Mouse (Mus musculus) stomach, embryonic 14.5 days (tissue): ENCODE measurements around the gene Ankmy2. TPM values are rescaled to one million over a fixed set of nuclear protein-coding genes. Genes with fewer than 3 reads are reported as not detected.

ENCODE experiments used
- ATAC-seq: fragments of 200-750 bp; cut with Nextera tagmentation; 2 replicates; pipeline ENCODE4 v1.8.0; 2017; ENCODE audit warnings: low read depth, moderate TSS enrichment; ENCODE audit not compliant: insufficient number of reproducible peaks, insufficient read depth, low FRiP score
- H3K27ac ChIP-seq: fragments of 300-500 bp; sonication (generic); 2 replicates; pipeline ENCODE4 v1.5.1; 2014; ENCODE audit warnings: mild to moderate bottlenecking, low read length, moderate library complexity, mixed read lengths
- H3K27me3 ChIP-seq: fragments of 300-500 bp; sonication (generic); 2 replicates; pipeline ENCODE4 v1.6.1; 2014; ENCODE audit warnings: low read length, control low read depth, mixed read lengths; ENCODE audit not compliant: control insufficient read depth, insufficient read depth
- H3K36me3 ChIP-seq: fragments of 300-500 bp; sonication (generic); 2 replicates; pipeline ENCODE4 v1.6.1; 2014; ENCODE audit warnings: mild to moderate bottlenecking, control low read depth, low read length, moderate library complexity, mixed read lengths; ENCODE audit not compliant: control insufficient read depth, insufficient read depth
- H3K4me1 ChIP-seq: fragments of 300-500 bp; sonication (generic); 2 replicates; pipeline ENCODE4 v1.6.1; 2014; ENCODE audit warnings: low read length, control low read depth, mixed read lengths; ENCODE audit not compliant: control insufficient read depth, insufficient read depth
- H3K4me2 ChIP-seq: fragments of 300-500 bp; sonication (generic); replicated peaks from 2 replicates; pipeline ENCODE4 v1.6.1; 2014; ENCODE audit warnings: low read depth, low read length, control low read depth
- H3K4me3 ChIP-seq: fragments of 300-500 bp; sonication (generic); 2 replicates; pipeline ENCODE4 v1.5.1; 2014; ENCODE audit warnings: low read depth, low read length, control low read depth
- H3K9ac ChIP-seq: fragments of 300-500 bp; sonication (generic); replicated peaks from 2 replicates; pipeline ENCODE4 v1.6.1; 2014; ENCODE audit warnings: low read depth, mild to moderate bottlenecking, control low read depth, low read length, moderate library complexity, mixed read lengths
- H3K9me3 ChIP-seq: fragments of 300-500 bp; sonication (generic); 2 replicates; pipeline ENCODE4 v1.6.1; 2016; ENCODE audit warnings: low read depth, low read length, control low read depth; ENCODE audit not compliant: control insufficient read depth
- WGBS: fragments of 180-500 bp; shearing (Covaris S2); extraction: QIAGEN DNeasy Blood & Tissue Kit; methylation state at CpG from one replicate; pipeline ENCODE4 v1.1.7; 2014; 5-methylcytosine and 5-hydroxymethylcytosine counted together
- polyA plus RNA-seq: library from polyadenylated mRNA; unstranded; fragments of >200 nt; fragmentation: Nextera tagmentation; extraction: Ambion mirVana; gene quantifications from 2 replicates; pipeline ENCODE4 v1.2.1, GENCODE M21; 2014

The Ankmy2 gene
- polyA plus RNA-seq, 1 experiment from 2014 or later: 44.7 TPM

DNA sequence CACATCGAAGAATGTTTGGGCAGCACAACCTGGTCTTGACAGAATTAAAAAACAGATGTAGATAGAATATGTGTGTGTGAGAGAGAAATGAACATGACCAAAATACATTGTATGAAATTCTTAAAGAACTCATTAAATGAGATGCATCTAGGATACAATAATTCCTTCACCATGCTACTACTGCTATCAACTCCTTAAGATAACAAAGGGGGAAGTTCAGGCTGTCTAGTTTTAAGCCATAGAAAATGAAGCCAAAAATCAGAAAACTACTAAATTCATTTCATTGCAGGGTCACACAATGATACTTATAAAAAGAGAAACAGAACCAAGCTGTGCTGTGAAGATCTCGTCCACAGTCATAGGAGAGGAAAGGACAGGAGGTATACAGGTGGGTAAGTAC, 24.7 kb upstream of the Ankmy2 start:
- H3K27ac ChIP-seq: no peak overlapping the region
- no peak overlapping the region for H3K4me2 ChIP-seq
- H3K9me3 ChIP-seq: no peaks in the 10 kb centered on the region
- ATAC-seq: no peak
- H3K9ac ChIP-seq: no peak overlapping the region
- H3K4me3 ChIP-seq: no peak overlapping the region
- no peaks in the 10 kb centered on the region for H3K4me1 ChIP-seq
- H3K27me3 ChIP-seq: no peaks in the 10 kb centered on the region
- peaks cover 20% of the 10 kb centered on the region for H3K36me3 ChIP-seq
- WGBS: 91% methylated on average over 2 of the region's 2 CpGs

DNA sequence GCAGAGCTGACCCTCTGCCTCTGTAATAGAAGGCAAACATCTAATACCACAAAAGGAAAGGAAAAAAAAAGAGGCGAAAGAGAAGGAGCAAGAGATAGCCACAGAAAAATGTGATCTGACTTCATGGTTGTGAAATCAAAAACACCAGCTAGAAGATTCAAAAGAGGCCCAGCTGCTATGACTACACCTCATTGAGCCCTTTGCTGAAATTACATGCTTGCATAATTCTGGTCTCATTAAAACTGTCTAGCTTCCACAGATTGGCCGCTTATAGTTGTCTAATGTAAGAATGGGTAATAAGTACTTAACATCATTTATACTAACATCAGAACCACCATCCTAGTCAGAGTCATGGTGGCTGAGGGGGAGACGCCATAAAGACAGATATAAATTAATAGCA, 24.2 kb upstream of the Ankmy2 start:
- Histone ChIP-seq H3K9ac (no peak overlapping the region), H3K4me1 (no peaks in the 10 kb centered on the region), H3K4me2 (no peak overlapping the region), H3K27me3 (no peaks in the 10 kb centered on the region), H3K27ac (no peak overlapping the region), H3K9me3 (no peaks in the 10 kb centered on the region), H3K4me3 (no peak overlapping the region), H3K36me3 (peaks cover 20% of the 10 kb centered on the region)
- WGBS: 91% methylated on average over 3 of the region's 3 CpGs
- no peak for ATAC-seq

GRCm38 (mm10) chr12:36133547-36133946, 23.4 kb upstream of the Ankmy2 start:
- Histone ChIP-seq H3K27me3 (no peaks in the 10 kb centered on the region), H3K4me1 (no peaks in the 10 kb centered on the region), H3K36me3 (peaks cover 20% of the 10 kb centered on the region), H3K4me2 (no peak overlapping the region), H3K9ac (no peak overlapping the region), H3K9me3 (no peaks in the 10 kb centered on the region), H3K4me3 (no peak overlapping the region), H3K27ac (no peak overlapping the region)
- ATAC-seq: no peak
- 91% methylated on average over 5 of the region's 5 CpGs for WGBS

DNA sequence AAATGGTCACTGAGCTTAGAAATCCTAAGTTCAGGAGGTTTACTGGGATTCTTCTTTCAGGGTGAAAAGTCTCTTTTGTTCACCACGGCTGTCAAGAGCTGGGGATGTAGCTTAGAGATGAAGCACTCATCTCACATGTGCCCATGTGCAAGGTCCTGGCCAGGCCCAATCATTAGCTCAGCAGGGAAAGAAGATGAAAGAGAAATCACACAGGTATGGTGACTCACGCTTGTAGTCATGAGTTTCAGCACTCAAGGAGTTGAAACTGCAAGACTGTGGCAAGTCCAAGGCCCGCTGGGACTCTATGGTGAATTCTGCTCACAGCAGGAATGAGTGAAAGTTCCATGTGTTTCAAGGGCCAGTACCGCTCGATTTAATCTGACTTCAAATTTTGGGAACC, 22.8 kb upstream of the Ankmy2 start:
- Histone ChIP-seq H3K4me3 (no peak overlapping the region), H3K4me2 (no peak overlapping the region), H3K9me3 (no peaks in the 10 kb centered on the region), H3K9ac (no peak overlapping the region), H3K27me3 (no peaks in the 10 kb centered on the region), H3K27ac (no peak overlapping the region), H3K36me3 (peaks cover 19% of the 10 kb centered on the region), H3K4me1 (no peaks in the 10 kb centered on the region)
- ATAC-seq: no peak
- WGBS: 91% methylated on average over 5 of the region's 5 CpGs

DNA sequence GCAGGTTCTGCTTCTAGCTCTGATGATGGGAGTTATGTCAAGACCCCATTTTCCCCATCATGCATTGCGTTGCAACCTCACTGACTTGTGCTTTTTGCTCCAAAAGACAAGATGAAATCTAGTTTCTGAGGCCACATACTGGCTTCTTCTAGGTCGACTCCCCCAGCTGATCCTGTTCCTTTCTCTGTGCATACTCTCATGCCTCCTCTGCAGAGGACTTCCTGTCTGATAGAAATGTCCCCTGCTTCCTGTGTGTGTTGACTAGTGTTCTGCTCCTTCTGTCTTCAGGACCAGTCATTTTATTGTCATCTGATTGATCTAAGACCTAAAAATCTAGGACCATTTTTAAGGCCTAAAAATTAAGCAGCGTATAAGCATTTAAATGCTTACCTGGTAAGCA, 21.5 kb upstream of the Ankmy2 start:
- no peak overlapping the region for H3K27ac ChIP-seq
- no peak overlapping the region for H3K4me3 ChIP-seq
- peaks cover 17% of the 10 kb centered on the region for H3K36me3 ChIP-seq
- no peak for ATAC-seq
- no peak overlapping the region for H3K4me2 ChIP-seq
- H3K9ac ChIP-seq: no peak overlapping the region
- no peaks in the 10 kb centered on the region for H3K9me3 ChIP-seq
- no peaks in the 10 kb centered on the region for H3K27me3 ChIP-seq
- no peaks in the 10 kb centered on the region for H3K4me1 ChIP-seq
- WGBS: 90% methylated on average over 3 of the region's 3 CpGs

DNA sequence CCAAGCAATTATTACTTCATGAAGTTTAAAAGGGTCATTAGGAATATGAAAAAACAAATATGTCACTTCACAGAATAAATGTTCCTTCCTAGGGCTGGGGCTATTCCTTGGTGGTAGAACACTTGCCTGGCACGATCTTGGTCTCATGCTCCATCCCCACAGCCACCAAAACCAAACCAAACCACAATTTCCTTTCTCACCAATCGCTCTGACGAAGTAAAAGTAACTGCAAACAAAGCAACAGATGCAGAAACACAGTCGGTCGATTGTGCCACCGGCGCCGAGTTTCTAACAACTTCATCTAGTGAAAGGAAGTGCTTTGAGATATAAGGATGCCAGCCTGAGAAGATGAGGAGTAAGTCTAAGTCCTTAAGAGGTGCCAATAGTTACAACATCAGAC, 20.6 kb upstream of the Ankmy2 start:
- no peaks in the 10 kb centered on the region for H3K27me3 ChIP-seq
- ATAC-seq: no peak
- no peak overlapping the region for H3K4me3 ChIP-seq
- H3K9ac ChIP-seq: no peak overlapping the region
- H3K4me2 ChIP-seq: no peak overlapping the region
- no peaks in the 10 kb centered on the region for H3K9me3 ChIP-seq
- H3K36me3 ChIP-seq: peaks cover 13% of the 10 kb centered on the region
- H3K27ac ChIP-seq: no peak overlapping the region
- 97% methylated on average over 8 of the region's 8 CpGs for WGBS
- no peaks in the 10 kb centered on the region for H3K4me1 ChIP-seq

- Histone ChIP-seq H3K27me3 (no peaks in the 10 kb centered on the region), H3K27ac (no peak overlapping the region), H3K4me3 (no peak overlapping the region), H3K4me1 (no peaks in the 10 kb centered on the region), H3K9me3 (no peaks in the 10 kb centered on the region), H3K4me2 (no peak overlapping the region), H3K36me3 (peaks cover 8% of the 10 kb centered on the region; the same call in 1 of the 2 replicates), H3K9ac (no peak overlapping the region)
- no peak for ATAC-seq
- WGBS: 90% methylated on average over 4 of the region's 4 CpGs
Observed at GRCm38 (mm10) chr12:36137192-36137591, 19.7 kb upstream of the Ankmy2 start.

DNA sequence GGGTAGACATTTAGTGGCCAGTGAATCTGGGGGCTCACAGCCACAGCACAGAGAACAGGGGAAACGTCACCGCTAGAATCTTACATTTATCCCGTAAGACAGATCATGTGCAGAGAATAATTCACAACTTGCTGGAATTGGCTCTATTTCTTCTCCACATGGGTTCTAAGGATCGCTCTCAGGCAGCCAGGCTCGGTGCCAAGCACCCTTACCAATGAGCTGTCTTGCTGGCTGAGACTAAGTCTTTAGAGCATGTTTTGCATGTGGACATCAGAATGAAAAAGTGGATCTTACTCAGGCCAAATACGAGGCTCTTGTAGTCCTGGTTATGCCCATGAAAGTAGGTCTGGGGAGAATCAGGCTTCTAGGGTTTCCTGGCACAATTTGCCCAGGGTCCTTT, 16.5 kb upstream of the Ankmy2 start:
- H3K36me3 ChIP-seq: peaks cover 3% of the 10 kb centered on the region; the same call in 1 of the 2 replicates
- H3K4me3 ChIP-seq: no peak overlapping the region
- H3K27ac ChIP-seq: no peak overlapping the region
- H3K27me3 ChIP-seq: no peaks in the 10 kb centered on the region
- 87% methylated on average over 6 of the region's 6 CpGs for WGBS
- no peak overlapping the region for H3K9ac ChIP-seq
- H3K4me2 ChIP-seq: no peak overlapping the region
- no peaks in the 10 kb centered on the region for H3K4me1 ChIP-seq
- H3K9me3 ChIP-seq: no peaks in the 10 kb centered on the region
- no peak for ATAC-seq

GRCm38 (mm10) chr12:36146230-36147011, 10.5 kb upstream of the Ankmy2 start:
- Histone ChIP-seq H3K9me3 (no peaks in the 10 kb centered on the region), H3K27ac (no peak overlapping the region), H3K4me3 (no peak overlapping the region), H3K36me3 (no peaks in the 10 kb centered on the region), H3K4me1 (no peaks in the 10 kb centered on the region), H3K4me2 (no peak overlapping the region), H3K27me3 (no peaks in the 10 kb centered on the region), H3K9ac (no peak overlapping the region)
- 90% methylated on average over 3 of the region's 3 CpGs for WGBS
- no peak for ATAC-seq
